Mouse (Mus musculus) heart, postnatal 0 days (tissue): ENCODE data around the gene Tarbp2. TPM values are rescaled to one million over a fixed set of nuclear protein-coding genes. Genes with fewer than 3 reads are reported as not detected.
A peak's percentile ranks its signal among the peaks of the same experiment; 100 is the strongest.

Source experiments
- ATAC-seq: fragments of 200-750 bp; cut with Nextera tagmentation; 2 replicates; pipeline ENCODE4 v1.8.0; 2017; ENCODE audit warnings: low read depth, moderate number of reproducible peaks, moderate library complexity; ENCODE audit not compliant: insufficient read depth
- DNase-seq: peaks from one replicate; pipeline ENCODE4 v3.0.0-alpha.2; 2016; ENCODE audit warnings: low spot score
- H3K27ac ChIP-seq: fragments of 300-500 bp; sonication (generic); 2 replicates; pipeline ENCODE4 v1.5.1; 2014; ENCODE audit warnings: low read depth, mild to moderate bottlenecking
- H3K27me3 ChIP-seq: fragments of 300-500 bp; sonication (generic); 2 replicates; pipeline ENCODE4 v1.6.1; 2014; ENCODE audit warnings: low read length, mixed read lengths; ENCODE audit not compliant: control insufficient read depth, insufficient read depth
- H3K36me3 ChIP-seq: fragments of 300-500 bp; sonication (generic); replicated peaks from 2 replicates; pipeline ENCODE4 v1.6.1; 2014; ENCODE audit warnings: low read length, mixed read lengths; ENCODE audit not compliant: control insufficient read depth, insufficient read depth
- H3K4me1 ChIP-seq: fragments of 300-500 bp; sonication (generic); 2 replicates; pipeline ENCODE4 v1.6.1; 2014; ENCODE audit warnings: antibody characterized with exemption; ENCODE audit not compliant: control insufficient read depth, insufficient read depth
- H3K4me2 ChIP-seq: fragments of 300-500 bp; sonication (generic); 2 replicates; pipeline ENCODE4 v1.6.1; 2014; ENCODE audit warnings: low read depth, mild to moderate bottlenecking, low read length, moderate library complexity
- H3K4me3 ChIP-seq: fragments of 300-500 bp; sonication (generic); 2 replicates; pipeline ENCODE4 v1.5.1; 2014; ENCODE audit warnings: low read depth, low read length
- H3K9ac ChIP-seq: fragments of 300-500 bp; sonication (generic); replicated peaks from 2 replicates; pipeline ENCODE4 v1.6.1; 2014; ENCODE audit warnings: low read depth, low read length, mixed read lengths
- H3K9me3 ChIP-seq: fragments of 300-500 bp; sonication (generic); replicated peaks from 2 replicates; pipeline ENCODE4 v1.6.1; 2016; ENCODE audit warnings: low read length; ENCODE audit not compliant: control insufficient read depth
- CTCF ChIP-seq: IDR thresholded peaks from 2 replicates; pipeline ENCODE4 v1.5.1; 2016; ENCODE audit warnings: antibody characterized with exemption, control low read depth, low read depth
- EP300 ChIP-seq: IDR thresholded peaks from 2 replicates; pipeline ENCODE4 v1.6.1; 2016; ENCODE audit warnings: antibody characterized with exemption, low read depth
- WGBS: fragments of 180-500 bp; shearing (Covaris S2); extraction: QIAGEN DNeasy Blood & Tissue Kit; methylation state at CpG from one replicate; pipeline ENCODE4 v1.1.7; 2014; 5-methylcytosine and 5-hydroxymethylcytosine counted together
- polyA plus RNA-seq: library from polyadenylated mRNA; unstranded; fragments of >200 nt; fragmentation: Nextera tagmentation; extraction: Ambion mirVana; gene quantifications from 2 replicates; pipeline ENCODE4 v1.2.1, GENCODE M21; 2015
- total RNA-seq: library from RNA; depleted of rRNA; stranded (reverse); fragments of >200 nt; gene quantifications from 2 replicates; pipeline ENCODE4 v1.2.3, GENCODE M21; 2014; ENCODE audit warnings: low replicate concordance

The Tarbp2 gene
- total and polyA plus RNA-seq, 2 experiments from 2014 or later, result 68.5 to 73.7 TPM

GRCm38 (mm10) chr15:102471727-102472126, 46.3 kb upstream of the Tarbp2 start:
- peak overlapping the region; percentile 87 for H3K4me3 ChIP-seq
- peak overlapping the region; percentile 96; the same call in 1 of the 2 replicates for H3K27ac ChIP-seq
- peaks cover 14% of the 10 kb centered on the region for H3K4me1 ChIP-seq
- no peaks in the 10 kb centered on the region for H3K27me3 ChIP-seq
- H3K4me2 ChIP-seq, result peak overlapping the region; percentile 64
- H3K36me3 ChIP-seq, result peaks cover 32% of the 10 kb centered on the region
- peak overlapping the region; percentile 93; the same call in 1 of the 2 replicates for H3K9ac ChIP-seq
- H3K9me3 ChIP-seq, result no peaks in the 10 kb centered on the region
- DNase-seq (no peak), ATAC-seq (no peak)
- TF ChIP-seq CTCF (no peak), EP300 (no peak)

- H3K9ac ChIP-seq, result no peak overlapping the region
- H3K36me3 ChIP-seq, result peaks cover 47% of the 10 kb centered on the region
- TF ChIP-seq CTCF (no peak), EP300 (no peak)
These were observed 44.7 kb upstream of the Tarbp2 start for GRCm38 (mm10) chr15:102473246-102473645.

GRCm38 (mm10) chr15:102474520-102474919, 43.5 kb upstream of the Tarbp2 start:
- DNase-seq, result no peak
- Histone ChIP-seq H3K4me1 (peaks cover 14% of the 10 kb centered on the region), H3K9me3 (no peaks in the 10 kb centered on the region), H3K27me3 (no peaks in the 10 kb centered on the region), H3K36me3 (peaks cover 60% of the 10 kb centered on the region), H3K27ac (no peak overlapping the region), H3K4me3 (no peak overlapping the region), H3K9ac (no peak overlapping the region), H3K4me2 (no peak overlapping the region)
- no peak for ATAC-seq
- no peak for TF ChIP-seq EP300
- no peak for TF ChIP-seq CTCF
- 80% methylated on average over 2 of the region's 2 CpGs for WGBS

More at GRCm38 (mm10) chr15:102473246-102473645, 44.7 kb upstream of the Tarbp2 start:
- Histone ChIP-seq H3K27ac (no peak overlapping the region), H3K9me3 (no peaks in the 10 kb centered on the region), H3K4me1 (peaks cover 14% of the 10 kb centered on the region), H3K27me3 (no peaks in the 10 kb centered on the region), H3K4me3 (no peak overlapping the region), H3K4me2 (peak overlapping the region; percentile 64; the same call in 1 of the 2 replicates)
- 47% methylated on average over 2 of the region's 2 CpGs for WGBS
- ATAC-seq (no peak), DNase-seq (no peak)

- H3K9ac ChIP-seq, result no peak overlapping the region
- H3K4me1 ChIP-seq, result no peaks in the 10 kb centered on the region
- H3K9me3 ChIP-seq, result no peaks in the 10 kb centered on the region
- WGBS, result 33% methylated on average over 3 of the region's 3 CpGs
- H3K4me3 ChIP-seq, result no peak overlapping the region
- H3K27me3 ChIP-seq, result no peaks in the 10 kb centered on the region
- peaks cover 84% of the 10 kb centered on the region for H3K36me3 ChIP-seq
- H3K27ac ChIP-seq, result no peak overlapping the region
- TF ChIP-seq EP300 (no peak), CTCF (no peak)
- no peak for DNase-seq
- ATAC-seq, result no peak
- H3K4me2 ChIP-seq, result peak overlapping the region; percentile 18; the same call in 1 of the 2 replicates
These were observed 34.9 kb upstream of the Tarbp2 start for GRCm38 (mm10) chr15:102483136-102483535.

GRCm38 (mm10) chr15:102485853-102486252, 32.1 kb upstream of the Tarbp2 start:
- H3K4me1 ChIP-seq, result no peaks in the 10 kb centered on the region
- no peak overlapping the region for H3K4me2 ChIP-seq
- H3K9me3 ChIP-seq, result no peaks in the 10 kb centered on the region
- H3K36me3 ChIP-seq, result peaks cover 85% of the 10 kb centered on the region
- H3K27me3 ChIP-seq, result no peaks in the 10 kb centered on the region
- DNase-seq (no peak), ATAC-seq (no peak)
- no peak overlapping the region for H3K27ac ChIP-seq
- TF ChIP-seq EP300 (no peak), CTCF (no peak)
- H3K4me3 ChIP-seq, result no peak overlapping the region
- H3K9ac ChIP-seq, result no peak overlapping the region
- 88% methylated on average over 12 of the region's 12 CpGs for WGBS

- Histone ChIP-seq H3K9me3 (no peaks in the 10 kb centered on the region), H3K4me3 (no peak overlapping the region), H3K9ac (no peak overlapping the region), H3K4me1 (no peaks in the 10 kb centered on the region), H3K4me2 (no peak overlapping the region), H3K36me3 (peaks cover 87% of the 10 kb centered on the region), H3K27me3 (no peaks in the 10 kb centered on the region), H3K27ac (no peak overlapping the region)
- TF ChIP-seq EP300 (no peak), CTCF (no peak)
- 61% methylated on average over 1 of the region's 1 CpGs for WGBS
- ATAC-seq (no peak), DNase-seq (no peak)
These were observed 30.3 kb upstream of the Tarbp2 start for GRCm38 (mm10) chr15:102487664-102488063.
